Mouse (Mus musculus) stomach, embryonic 16.5 days (tissue): ENCODE data around the gene Olfr924. TPM values are rescaled to one million over a fixed set of nuclear protein-coding genes. Genes with fewer than 3 reads are reported as not detected.

Experiments used
- polyA plus RNA-seq: library from polyadenylated mRNA; unstranded; fragments of >200 nt; fragmentation: Nextera tagmentation; extraction: Ambion mirVana; gene quantifications from 2 replicates; pipeline ENCODE4 v1.2.1, GENCODE M21; 2015

Gene Olfr924
- polyA plus RNA-seq, 1 experiment from 2014 or later: not detected

Other genes with a start within 250 kb of the Olfr924 start
- not detected in 2 replicates for gene Olfr914, start 239.3 kb upstream of the Olfr924 start, polyA plus RNA-seq
- not detected in 2 replicates for gene Olfr916, start 184.6 kb upstream of the Olfr924 start, polyA plus RNA-seq
- gene Olfr917, start 178.6 kb upstream of the Olfr924 start, polyA plus RNA-seq: not detected in 2 replicates
- not detected in 2 replicates for gene Olfr918, start 169.8 kb upstream of the Olfr924 start, polyA plus RNA-seq
- not detected in 2 replicates for gene Olfr919, start 140.8 kb upstream of the Olfr924 start, polyA plus RNA-seq
- 25.2 and 26.6 TPM in 2 replicates for gene Vwa5a, start 126.2 kb upstream of the Olfr924 start, polyA plus RNA-seq
- gene Olfr920, start 92.2 kb upstream of the Olfr924 start, polyA plus RNA-seq: 0.03 TPM in 1 of 2 replicates, not detected in the other
- not detected in 2 replicates for gene Olfr921, start 71.4 kb upstream of the Olfr924 start, polyA plus RNA-seq
- not detected in 2 replicates for gene Olfr922, start 29.8 kb upstream of the Olfr924 start, polyA plus RNA-seq
- not detected in 2 replicates for gene Olfr923, start 17.9 kb upstream of the Olfr924 start, polyA plus RNA-seq
- gene Olfr26, start 10.6 kb downstream of the Olfr924 start, polyA plus RNA-seq: not detected in 2 replicates
- gene Olfr926, start 32.7 kb downstream of the Olfr924 start, polyA plus RNA-seq: not detected in 2 replicates
- not detected in 2 replicates for gene Olfr930, start 85.4 kb downstream of the Olfr924 start, polyA plus RNA-seq
- not detected in 2 replicates for gene Olfr933, start 127.9 kb downstream of the Olfr924 start, polyA plus RNA-seq
- gene Olfr934, start 143.9 kb downstream of the Olfr924 start, polyA plus RNA-seq: not detected in 2 replicates
- gene Olfr935, start 155.2 kb downstream of the Olfr924 start, polyA plus RNA-seq: not detected in 2 replicates
- not detected in 2 replicates for gene Olfr146, start 178.9 kb downstream of the Olfr924 start, polyA plus RNA-seq
- gene Olfr937, start 220.5 kb downstream of the Olfr924 start, polyA plus RNA-seq: not detected in 2 replicates
- gene Olfr938, start 234.4 kb downstream of the Olfr924 start, polyA plus RNA-seq: not detected in 2 replicates